Mouse (Mus musculus) T-cell, adult 2 months (primary cell): ENCODE results near the gene Smad5.

Source experiments
- DNase-seq: peaks from one replicate; pipeline ENCODE4 v3.0.0; 2022; ENCODE audit warnings: low spot score

The Smad5 gene

DNA sequence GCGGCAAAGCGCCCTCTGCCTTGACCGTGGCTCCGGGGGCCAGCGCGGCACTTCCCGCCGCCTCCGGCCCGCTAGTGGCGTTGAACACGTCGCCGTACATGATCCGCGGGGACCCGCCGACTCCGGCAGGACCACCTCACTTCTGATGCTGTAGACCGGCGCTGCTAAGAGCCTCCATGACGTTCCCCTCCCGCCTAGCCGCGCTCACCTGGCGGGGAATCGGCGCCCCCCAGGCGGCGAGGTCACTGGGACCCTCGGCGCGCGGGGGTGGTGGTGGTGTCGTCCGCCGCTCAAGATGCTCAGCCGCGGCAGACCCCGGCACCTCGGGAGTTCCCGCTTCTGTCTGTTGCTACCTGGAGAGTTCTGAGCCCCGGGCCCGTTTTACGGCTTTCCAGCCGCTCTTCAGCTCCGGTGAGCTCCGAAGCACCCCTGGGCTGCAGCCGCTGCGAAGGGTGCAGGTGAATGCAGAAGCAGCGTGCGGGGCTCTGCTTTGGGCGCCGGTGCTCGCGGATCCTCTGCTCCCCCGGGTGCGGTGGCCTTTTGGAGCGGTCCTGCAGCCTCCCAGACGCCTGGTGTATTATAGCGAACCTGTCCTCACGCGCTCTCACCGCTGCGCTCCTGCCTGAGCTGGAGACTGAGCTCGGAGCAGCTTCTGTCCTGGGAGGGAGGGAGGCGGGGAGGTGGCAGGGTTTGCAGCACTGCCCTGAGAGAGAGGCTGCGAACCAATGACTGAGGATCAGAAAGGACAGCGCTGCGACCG lies 50.6 kb downstream of the Smad5 start, which contains the start of gene Gm45623:
Gene Gm45623, minus strand, starts transcription at position 636 of the 760 bp plus-strand sequence.
- no peak for DNase-seq

- DNase-seq: peak; percentile 43
These were observed 53.1 kb downstream of the Smad5 start for GRCm38 (mm10) chr13:56755871-56756270.

DNA sequence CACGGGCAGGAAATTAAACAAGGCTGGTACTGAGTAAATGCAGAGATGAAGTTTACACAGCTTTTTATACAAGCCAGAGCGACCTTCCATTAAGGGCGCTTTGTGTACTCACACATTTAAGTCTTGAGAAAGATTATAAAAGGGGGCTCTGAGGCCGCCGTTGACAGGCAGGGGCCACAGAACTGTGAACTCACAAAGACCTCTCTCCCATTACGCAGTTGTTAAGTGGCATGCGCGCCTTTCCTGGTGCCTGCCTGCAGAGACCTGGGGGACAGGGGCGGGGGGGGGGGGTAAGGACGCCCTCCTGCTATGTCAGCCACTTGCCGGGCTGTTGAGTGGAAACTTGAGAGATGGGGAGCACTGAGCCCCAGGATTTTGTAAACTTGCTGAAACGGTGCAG lies 54.4 kb downstream of the Smad5 start:
- DNase-seq: no peak

GRCm38 (mm10) chr13:56758492-56758891 lies 55.7 kb downstream of the Smad5 start:
- peak; percentile 72 for DNase-seq

GRCm38 (mm10) chr13:56762446-56763229 lies 59.8 kb downstream of the Smad5 start:
- no peak for DNase-seq

GRCm38 (mm10) chr13:56765284-56766032 lies 62.6 kb downstream of the Smad5 start:
- no peak for DNase-seq

DNA sequence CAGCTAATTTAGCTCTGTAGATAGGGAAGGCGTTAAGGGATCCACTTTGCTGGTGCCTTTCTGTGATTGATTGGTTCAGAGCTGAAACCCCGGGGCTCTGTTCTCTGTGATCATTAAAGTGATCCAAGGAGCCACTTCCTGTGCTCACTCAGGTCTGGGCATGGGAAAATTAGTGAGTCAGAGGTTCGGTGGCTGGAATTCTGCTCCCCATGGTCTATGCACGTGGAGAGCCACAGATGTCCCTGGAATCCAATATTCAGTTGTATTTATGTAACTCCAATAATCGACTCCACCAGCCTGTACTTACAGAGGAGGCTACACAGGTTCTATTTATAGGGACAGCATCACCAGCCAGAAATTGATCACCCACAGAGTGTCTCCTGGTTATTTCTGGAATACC lies 63.4 kb downstream of the Smad5 start:
- no peak for DNase-seq

DNA sequence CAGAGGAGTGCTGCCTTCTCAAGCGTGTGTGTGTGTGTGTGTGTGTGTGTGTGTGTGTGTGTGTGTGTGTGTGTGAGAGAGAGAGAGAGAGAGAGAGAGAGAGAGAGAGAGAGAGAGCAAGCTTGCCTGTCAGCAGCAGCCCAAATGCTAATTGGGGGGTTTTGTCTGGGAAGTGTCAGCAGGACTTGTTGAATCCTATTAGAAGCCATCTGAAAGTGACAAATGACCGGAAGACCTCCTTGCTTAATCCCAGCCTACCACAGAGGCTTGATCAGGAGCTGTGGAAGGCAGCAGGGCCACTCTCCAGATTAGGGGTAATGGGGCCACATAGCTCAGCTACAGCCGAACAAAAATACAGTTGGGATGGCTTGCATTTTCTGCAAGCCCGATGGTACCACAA lies 66.6 kb downstream of the Smad5 start:
- DNase-seq: no peak

DNA sequence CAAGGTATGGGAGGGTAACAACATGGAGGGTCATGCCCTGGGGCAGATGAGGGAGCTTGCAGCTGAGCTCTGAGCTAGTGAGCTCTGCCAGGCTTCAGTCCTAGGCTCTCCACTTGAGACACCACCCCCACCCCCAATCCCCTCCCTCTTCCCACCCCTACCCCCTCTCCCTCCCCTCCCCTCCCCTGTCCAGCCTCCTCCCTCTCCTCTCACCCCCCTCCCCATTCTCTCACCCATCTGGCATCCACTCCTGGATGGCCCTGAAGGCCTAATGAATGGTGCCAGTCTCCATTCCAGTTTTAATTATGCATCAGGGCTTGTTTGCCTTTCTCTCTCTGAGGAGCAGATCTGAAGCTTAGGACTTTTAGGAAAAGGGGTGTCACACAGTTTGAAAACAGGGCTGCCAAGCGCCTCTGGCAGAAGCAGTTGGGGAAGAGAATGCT lies 67.3 kb downstream of the Smad5 start:
- no peak for DNase-seq

DNA sequence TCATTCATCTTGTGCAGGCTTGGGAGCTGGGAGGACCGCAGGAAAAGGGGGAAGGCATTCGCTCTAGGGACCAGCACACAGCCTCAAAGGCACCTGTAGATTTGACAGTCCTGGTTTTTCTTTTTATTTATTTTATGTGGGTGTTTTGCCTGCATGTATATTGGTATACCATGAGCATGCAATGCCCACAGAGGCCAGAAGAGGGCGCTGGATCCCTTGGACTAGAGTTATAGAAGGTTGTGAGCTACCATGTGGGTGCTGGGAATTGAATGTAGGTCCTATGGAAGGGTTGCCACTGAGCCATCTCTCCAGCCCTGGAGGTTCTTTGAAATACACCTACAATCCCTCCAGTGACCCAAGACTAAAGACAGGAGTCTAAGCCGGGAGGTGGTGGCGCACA lies 68.0 kb downstream of the Smad5 start:
- DNase-seq: no peak

DNA sequence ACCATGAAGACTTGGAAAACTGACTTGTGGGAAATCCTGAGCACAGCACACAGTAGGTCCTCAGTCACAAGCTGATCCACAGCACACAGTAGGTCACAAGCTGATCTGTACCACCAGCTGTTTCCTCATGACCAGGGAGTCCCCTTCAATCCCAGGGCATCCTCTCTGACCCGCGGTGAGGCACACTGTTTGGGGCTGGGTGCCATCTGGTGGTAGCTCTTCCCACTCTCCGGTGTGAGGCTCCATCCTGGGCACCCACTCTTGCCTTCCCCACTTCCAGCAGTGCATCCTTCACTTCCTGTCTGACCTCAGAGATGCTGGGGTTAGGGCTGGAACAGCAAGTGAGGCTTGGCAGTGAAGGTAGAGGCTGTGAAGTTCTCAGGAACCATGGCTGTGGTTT lies 69.8 kb downstream of the Smad5 start:
- no peak for DNase-seq

DNA sequence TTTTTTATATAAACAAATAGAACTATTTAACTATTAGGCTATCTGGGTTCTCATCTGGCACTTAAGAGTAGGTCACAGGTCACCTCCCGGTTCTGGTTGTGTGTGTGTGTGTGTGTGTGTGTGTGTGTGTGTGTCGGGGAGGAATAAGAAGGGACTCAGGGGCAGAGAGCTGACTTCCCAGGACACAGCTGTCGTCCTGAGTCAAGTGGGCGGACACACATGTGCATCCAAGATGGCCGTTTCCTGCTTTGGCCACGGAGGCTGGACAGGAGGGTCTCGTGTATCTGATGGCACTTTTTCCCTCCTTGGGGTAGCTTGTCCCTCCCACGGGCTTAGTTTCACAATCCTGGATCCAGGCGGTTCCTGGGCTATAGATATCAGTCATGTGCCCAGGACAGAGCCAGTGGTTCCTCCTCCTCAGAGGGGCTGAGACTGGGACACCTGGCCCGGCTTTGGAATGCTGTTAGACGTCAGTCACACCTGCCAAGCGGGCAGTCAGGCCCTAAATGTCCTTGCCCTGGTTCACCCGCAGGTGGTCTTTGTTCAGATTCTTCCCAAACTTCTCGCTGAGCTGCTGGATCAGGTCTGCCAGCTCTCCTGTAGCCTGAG lies 70.6 kb downstream of the Smad5 start:
- DNase-seq: no peak

DNA sequence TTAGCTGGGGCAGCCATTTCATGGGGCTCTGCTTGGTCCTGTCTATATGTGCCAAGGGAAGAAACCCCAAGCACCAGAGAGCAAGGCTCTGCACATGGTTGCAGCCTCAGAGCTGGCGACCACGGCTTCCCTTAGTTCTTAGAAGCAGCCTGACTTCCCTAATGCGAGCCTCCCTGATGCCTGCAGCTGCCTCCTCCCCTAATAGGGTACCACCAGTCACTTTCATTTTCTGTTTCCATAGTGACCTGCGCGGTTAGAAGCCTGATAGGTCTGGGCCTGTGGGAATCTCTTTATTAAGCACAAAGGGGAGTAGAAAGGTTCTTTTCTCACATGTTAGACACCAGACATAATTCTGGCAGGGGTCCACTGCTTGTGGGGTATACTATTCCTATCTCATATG lies 71.5 kb downstream of the Smad5 start:
- no peak for DNase-seq

DNA sequence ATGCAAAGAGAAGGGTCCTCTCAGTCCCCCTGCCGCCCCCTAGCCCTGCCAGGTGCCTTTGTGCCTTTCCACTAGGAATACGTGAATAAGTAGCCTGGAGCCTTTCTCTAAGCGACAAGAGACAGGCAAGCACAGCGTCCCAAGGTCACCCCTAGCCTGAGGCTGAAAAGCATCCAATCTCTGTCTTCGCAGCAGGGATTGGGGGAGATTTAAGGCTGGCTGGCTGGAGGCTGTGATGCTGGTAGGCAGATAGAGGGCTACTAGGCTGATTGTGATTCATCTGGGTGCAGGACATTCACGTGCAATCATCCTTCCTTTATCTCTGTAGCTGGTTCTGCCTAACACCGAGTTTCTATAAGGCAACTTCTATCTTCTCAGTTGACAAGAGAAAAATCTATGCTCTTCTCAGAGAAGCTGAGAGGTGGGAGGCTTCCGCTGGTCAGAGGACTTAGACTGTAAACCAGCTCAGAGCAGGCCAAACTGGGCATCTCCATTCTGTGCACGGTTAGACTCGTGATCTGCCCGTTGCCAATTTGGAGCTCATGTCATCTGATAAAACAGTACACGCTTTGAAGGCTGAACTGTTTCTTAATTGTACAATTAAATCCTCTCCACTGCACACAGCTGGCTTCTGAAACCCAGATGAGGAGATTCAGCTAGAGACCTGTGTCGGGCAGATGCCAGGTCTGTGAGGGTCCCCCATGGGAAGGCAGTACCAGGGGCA lies 78.1 kb downstream of the Smad5 start:
- DNase-seq: no peak

DNA sequence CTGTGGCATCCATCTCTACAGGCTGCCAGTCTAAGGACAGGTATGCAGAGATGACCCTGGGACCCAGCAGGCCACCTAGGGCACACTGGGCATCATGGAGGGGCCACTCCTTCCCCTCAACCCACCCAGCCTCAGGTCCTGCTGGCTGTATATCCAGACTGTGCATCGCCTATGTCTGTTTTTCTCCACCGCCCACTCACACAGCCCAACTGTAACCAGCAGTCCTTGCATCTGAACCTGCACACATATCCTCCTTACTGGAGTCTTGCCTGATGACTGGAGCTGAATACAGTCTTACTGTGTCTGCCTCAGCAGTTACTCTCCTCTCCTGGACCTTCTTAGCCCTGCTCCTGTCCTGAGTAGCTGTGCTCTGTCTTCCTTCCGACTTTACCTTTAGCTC lies 78.9 kb downstream of the Smad5 start:
- no peak for DNase-seq

DNA sequence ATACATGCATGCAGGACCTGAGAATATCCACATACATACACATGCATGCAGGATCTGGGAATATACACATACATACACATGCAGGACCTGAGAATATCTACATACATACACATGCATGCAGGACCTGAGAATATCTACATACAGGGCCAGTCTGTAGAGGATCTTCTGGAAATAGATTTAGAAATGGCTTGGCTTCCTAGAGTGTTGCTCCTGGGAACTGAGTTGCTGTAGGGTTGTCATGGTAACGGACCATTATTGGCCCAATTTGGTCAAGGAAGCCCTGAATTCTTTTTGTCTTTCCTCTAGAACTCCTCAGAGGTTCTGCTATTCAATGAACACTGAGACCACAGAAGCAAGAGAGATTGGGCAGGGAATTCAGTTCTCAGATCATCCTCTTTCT lies 79.8 kb downstream of the Smad5 start:
- DNase-seq: no peak

- DNase-seq: no peak
These were observed 87.9 kb downstream of the Smad5 start for GRCm38 (mm10) chr13:56790683-56791082.
